Mouse (Mus musculus): ENCODE results near the gene Ppp1r3e.

DNA sequence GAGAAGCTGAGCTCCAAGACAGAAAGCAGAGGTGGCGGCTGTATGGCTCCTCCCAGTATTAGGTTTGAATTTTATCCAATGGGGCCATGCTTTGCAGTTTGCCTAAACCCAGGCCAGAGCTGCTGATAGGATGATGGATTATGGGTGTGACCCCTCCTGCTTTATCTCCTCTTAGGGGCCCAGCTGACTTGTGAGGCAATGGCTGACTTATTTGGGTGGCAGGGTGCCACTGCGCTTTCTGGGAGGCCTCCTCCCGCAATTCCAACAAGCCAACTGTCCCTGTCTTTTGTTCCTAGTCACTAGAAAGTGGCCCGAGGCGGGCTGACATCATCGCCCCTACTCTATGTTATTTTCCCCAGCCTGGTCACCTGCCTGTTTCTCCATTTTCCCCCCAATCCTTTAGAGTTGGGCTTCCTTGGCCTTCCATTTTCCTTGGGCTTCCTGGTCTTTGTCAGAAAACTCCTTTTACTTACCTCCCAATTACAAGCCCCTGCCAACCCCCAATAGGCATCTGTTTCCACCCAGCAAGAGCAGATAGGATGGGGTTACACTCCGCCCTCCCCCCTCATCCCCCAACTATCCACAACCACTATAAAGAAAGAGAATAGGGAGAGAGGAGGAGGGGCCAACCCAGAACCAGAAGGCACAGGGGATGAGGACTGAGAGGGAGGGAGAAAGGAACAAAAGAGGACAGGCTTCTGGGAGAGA is 47.4 kb upstream of the Ppp1r3e start:
- TF ChIP-seq ETS1 (conservative IDR thresholded peaks at IDR 0.05; ENCODE audit: low read depth, low read length) (no peak), USF1 (IDR thresholded peaks at IDR 0.05; ENCODE audit: low read depth, low read length) (no peak), ZMIZ1 (IDR thresholded peaks at IDR 0.05; ENCODE audit: low read depth, low read length) (no peak), CHD2 (IDR thresholded peaks at IDR 0.05; ENCODE audit: low read length) (no peak), CTCF (conservative IDR thresholded peaks at IDR 0.05 in 1 of 2, IDR thresholded peaks at IDR 0.05 in 1 of 2; ENCODE audit: low read depth in 2 of 2, low read length in 2 of 2) (no peak), EP300 (IDR thresholded peaks at IDR 0.05; ENCODE audit: low read length) (no peak), MYC (IDR thresholded peaks at IDR 0.05; ENCODE audit: low read depth, low read length) (no peak), TCF12 (IDR thresholded peaks at IDR 0.05; ENCODE audit: low read depth, low read length) (no peak)
